Mouse (Mus musculus) right cerebral cortex, postnatal 4 days (tissue): Measurements from ENCODE around the gene Dynlt1f.
"Not testable (repeated sequence)": the region's sequence is repeated elsewhere in the genome, so short reads cannot be mapped to it uniquely, and the experiment has no call there.

Experiments used
- DNase-seq: peaks from one replicate; pipeline ENCODE4 v3.0.0-alpha.2; 2022

Dynlt1f gene

GRCm38 (mm10) chr17:6655567-6656281 lies at the start of gene Dynlt1f:
Gene Dynlt1f (minus strand): TSS chr17:6655900.
- DNase-seq, result peak; percentile 47

GRCm38 (mm10) chr17:6703381-6704270 lies 47.9 kb upstream of the Dynlt1f start:
- DNase-seq, result not testable (repeated sequence)

GRCm38 (mm10) chr17:6702625-6703221 lies 47.0 kb upstream of the Dynlt1f start:
- not testable (repeated sequence) for DNase-seq

- not testable (repeated sequence) for DNase-seq
Measured at GRCm38 (mm10) chr17:6700077-6700476, 44.4 kb upstream of the Dynlt1f start.

- not testable (repeated sequence) for DNase-seq
Measured at GRCm38 (mm10) chr17:6699502-6699901, 43.8 kb upstream of the Dynlt1f start.

- DNase-seq, result not testable (repeated sequence)
Measured at GRCm38 (mm10) chr17:6697224-6697775, 41.6 kb upstream of the Dynlt1f start.

GRCm38 (mm10) chr17:6696521-6696920 lies 40.8 kb upstream of the Dynlt1f start:
- not testable (repeated sequence) for DNase-seq

GRCm38 (mm10) chr17:6695712-6696111 lies 40.0 kb upstream of the Dynlt1f start:
- not testable (repeated sequence) for DNase-seq

- peak; percentile 90 for DNase-seq
Measured at GRCm38 (mm10) chr17:6691596-6691995, 35.9 kb upstream of the Dynlt1f start.

GRCm38 (mm10) chr17:6689344-6689743 lies 33.6 kb upstream of the Dynlt1f start:
- DNase-seq, result not testable (repeated sequence)

- not testable (repeated sequence) for DNase-seq
Measured at GRCm38 (mm10) chr17:6686299-6686971, 30.7 kb upstream of the Dynlt1f start.

- not testable (repeated sequence) for DNase-seq
Measured at GRCm38 (mm10) chr17:6685288-6685818, 29.7 kb upstream of the Dynlt1f start.

- not testable (repeated sequence) for DNase-seq
Measured at GRCm38 (mm10) chr17:6684464-6685287, 29.0 kb upstream of the Dynlt1f start.

GRCm38 (mm10) chr17:6683702-6684101 lies 28.0 kb upstream of the Dynlt1f start:
- DNase-seq, result not testable (repeated sequence)

GRCm38 (mm10) chr17:6681721-6682120 lies 26.0 kb upstream of the Dynlt1f start:
- DNase-seq, result not testable (repeated sequence)

GRCm38 (mm10) chr17:6678063-6678462 lies 22.4 kb upstream of the Dynlt1f start:
- DNase-seq, result not testable (repeated sequence)

- not testable (repeated sequence) for DNase-seq
Measured at GRCm38 (mm10) chr17:6674297-6674696, 18.6 kb upstream of the Dynlt1f start.

GRCm38 (mm10) chr17:6668522-6668921 lies 12.8 kb upstream of the Dynlt1f start:
- DNase-seq, result not testable (repeated sequence)

GRCm38 (mm10) chr17:6665389-6665788 lies 9.7 kb upstream of the Dynlt1f start:
- not testable (repeated sequence) for DNase-seq

GRCm38 (mm10) chr17:6662840-6663239 lies 7.1 kb upstream of the Dynlt1f start:
- DNase-seq, result not testable (repeated sequence)
